Mouse (Mus musculus) c-Kit-positive CD71-negative TER-119-negative erythroid progenitor cells, embryonic 14.5 days (primary cell): ENCODE results near the gene Gphb5.

Source experiments
- DNase-seq: peaks from one replicate; pipeline ENCODE4 v3.0.0-alpha.2; 2013; ENCODE audit warnings: low read depth

Gene Gphb5

GRCm38 (mm10) chr12:75394011-75394773 lies 22.4 kb downstream of the Gphb5 start:
- no peak for DNase-seq

- DNase-seq, result no peak
These were observed 25.1 kb downstream of the Gphb5 start for GRCm38 (mm10) chr12:75391526-75391925.

DNA sequence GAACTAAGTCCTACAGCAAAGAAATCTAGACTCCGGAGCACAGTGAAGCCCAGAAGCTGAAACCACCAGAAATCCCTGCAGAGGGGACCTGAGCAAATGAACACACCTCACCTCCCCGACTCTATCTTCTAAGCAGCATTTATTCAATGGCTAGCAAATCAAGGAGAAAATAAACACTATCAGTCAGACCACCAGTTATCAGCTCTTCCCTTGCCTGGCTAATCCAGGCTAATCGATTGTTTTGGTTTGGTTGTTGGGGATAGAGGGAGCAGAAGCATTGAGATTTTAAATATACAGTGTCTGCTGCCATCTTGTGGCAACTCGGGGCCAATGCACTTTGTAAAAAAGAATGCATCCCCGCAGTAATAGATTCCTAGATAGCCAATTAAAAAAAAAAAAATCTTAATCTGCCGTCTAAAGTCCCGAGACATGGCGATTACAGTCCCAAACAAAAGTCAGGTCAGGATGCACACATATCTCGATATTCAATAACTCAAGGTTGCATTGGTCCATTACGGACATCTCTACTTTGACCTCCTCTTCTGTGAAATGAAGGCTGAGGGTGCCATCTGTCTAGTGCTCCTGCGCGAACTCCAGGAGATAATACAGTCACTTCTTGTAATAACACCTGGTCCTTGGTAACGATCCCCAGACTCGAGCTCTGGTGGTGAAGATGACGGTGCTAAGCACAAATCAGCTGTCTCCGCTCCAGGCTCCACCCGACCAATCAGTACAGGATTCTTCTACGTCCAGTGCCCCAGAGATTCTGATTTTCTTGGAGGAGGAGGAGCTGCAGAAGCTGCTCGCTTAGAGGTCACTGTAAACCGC lies 27.1 kb downstream of the Gphb5 start:
- DNase-seq, result peak; percentile 10

DNA sequence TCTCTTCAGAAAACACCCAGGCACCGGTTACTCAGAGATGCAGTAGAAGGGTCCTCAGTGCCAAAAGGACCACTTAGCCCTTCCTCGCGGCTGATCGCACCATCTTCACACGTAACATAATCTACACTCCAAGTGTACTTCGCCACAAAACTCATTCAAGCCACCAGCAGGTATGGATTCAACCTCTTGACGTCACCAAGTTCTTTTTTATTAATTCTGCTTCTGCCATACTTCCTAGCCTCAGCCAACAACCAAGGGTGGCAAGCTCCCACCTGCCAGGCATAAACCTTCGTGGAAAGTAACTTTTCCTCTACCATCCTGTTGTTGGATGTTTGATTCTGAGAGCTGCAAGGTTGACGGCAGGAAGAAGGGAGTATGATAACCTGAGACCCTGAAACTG lies 28.1 kb downstream of the Gphb5 start:
- DNase-seq, result no peak

GRCm38 (mm10) chr12:75387846-75388245 lies 28.7 kb downstream of the Gphb5 start:
- DNase-seq, result no peak

DNA sequence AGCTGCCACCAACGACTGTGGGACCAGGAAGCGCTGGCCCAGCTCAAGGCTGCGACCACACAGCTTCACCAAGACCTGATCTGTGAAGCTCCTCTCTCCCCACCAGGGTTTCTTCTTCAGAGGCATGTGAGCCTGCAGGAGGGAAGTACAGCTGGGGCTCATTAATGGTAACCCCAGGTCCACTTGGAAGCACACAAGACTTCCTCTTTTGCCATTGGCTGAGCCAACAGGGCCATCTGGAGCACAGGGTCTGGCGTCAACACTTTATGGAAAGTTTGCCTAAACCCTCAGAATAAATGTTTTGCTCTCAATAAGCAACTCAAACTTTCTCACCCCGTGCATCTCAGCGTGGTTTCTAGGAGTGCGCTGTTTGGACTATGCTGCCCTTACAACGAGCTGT lies 29.4 kb downstream of the Gphb5 start:
- DNase-seq, result no peak

- DNase-seq, result no peak
These were observed 29.9 kb downstream of the Gphb5 start for GRCm38 (mm10) chr12:75386731-75387130.

GRCm38 (mm10) chr12:75376126-75376525 lies 40.5 kb downstream of the Gphb5 start:
- DNase-seq, result no peak

- no peak for DNase-seq
These were observed 41.5 kb downstream of the Gphb5 start for GRCm38 (mm10) chr12:75375060-75375459.

GRCm38 (mm10) chr12:75374437-75374836 lies 42.1 kb downstream of the Gphb5 start:
- DNase-seq, result no peak

DNA sequence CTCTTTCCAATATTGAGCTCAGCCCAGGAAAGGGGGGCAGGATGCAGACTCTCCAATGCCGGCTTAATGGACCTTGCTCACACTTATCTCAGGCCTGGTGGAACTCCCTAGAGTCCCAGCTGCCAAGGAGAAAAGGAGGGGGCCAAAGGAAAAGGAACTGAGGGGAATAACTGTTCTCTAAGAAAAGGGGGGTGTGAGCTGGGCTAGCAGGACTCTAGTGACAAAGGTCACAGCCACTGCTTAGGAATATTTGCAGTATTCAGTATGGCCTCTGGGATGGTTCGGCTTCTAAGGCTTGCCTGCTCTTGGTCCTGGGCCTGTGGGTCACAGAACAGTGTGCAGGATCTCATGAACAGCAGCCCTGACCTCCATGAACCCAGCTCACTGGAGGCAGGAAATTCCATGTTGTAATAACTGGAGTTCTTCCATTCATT lies 47.1 kb downstream of the Gphb5 start:
- DNase-seq, result no peak

- DNase-seq, result no peak
These were observed 48.1 kb downstream of the Gphb5 start for GRCm38 (mm10) chr12:75368527-75368926.

DNA sequence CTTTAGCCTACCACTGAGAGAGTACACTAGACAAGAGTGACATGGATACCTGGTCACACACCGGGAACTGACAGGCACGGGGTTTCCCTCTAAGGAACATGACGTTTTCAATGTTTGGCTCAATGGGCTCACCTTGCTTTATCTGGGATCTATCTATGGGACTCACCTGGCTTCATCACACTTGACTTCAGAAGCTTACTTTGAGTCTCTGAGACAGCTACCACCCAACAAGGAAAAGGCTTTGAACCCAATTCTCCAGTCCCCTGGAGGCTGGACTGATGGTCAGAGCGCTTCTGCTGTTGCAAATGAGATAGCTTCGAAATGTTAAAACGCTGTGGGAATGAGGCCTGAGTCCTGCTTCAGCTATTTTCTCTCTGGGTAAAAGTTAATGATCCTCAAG lies 49.2 kb downstream of the Gphb5 start:
- no peak for DNase-seq

DNA sequence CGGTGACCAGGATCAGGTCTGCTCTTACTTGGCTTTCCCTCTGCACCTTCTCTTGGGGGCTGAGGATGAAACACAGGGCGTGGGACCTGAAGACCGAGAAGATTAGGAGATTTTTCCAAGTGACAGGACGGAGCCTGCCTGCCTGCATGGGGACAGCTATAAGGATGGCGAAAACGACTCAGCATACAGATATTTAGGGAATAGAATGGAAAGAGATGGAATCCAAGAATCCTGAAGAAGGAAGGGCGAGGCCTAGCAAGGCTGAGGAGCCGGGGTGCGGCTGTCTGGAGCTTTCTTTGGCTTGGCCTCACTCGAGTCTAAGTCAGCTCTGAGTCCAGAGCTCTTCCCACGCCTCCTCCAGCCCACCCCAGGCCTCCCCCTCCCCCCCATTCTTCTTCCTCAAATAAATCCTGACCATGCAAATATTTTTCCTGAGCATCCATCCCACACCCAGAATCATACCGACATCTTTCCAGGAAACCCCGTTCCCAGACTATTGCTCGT lies 50.9 kb downstream of the Gphb5 start:
- DNase-seq, result no peak

- no peak for DNase-seq
These were observed 52.2 kb downstream of the Gphb5 start for GRCm38 (mm10) chr12:75364416-75364815.

DNA sequence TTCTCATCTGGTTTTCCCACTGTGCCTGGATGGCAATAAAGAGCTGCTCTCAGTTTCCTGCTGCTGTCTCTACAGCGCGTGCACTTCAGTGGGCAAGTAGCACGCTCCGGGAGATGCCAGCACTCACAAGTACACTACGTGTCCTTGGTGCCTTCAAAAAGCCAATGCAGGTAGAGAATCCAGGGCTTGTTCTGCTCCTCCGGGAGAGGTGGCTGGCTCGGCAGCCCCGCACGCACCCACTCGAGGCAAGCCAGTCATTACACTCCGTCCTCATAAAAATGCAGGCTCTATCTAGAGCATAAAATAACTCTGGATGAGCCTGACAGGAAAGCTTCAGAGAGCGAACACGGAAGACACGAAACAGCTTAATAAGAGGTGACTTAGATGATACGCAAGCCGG lies 54.1 kb downstream of the Gphb5 start:
- DNase-seq, result no peak
